Mouse (Mus musculus) stomach, embryonic 14.5 days (tissue): ENCODE measurements around the gene Dand5. TPM values are rescaled to one million over a fixed set of nuclear protein-coding genes. Genes with fewer than 3 reads are reported as not detected.
"Not testable (repeated sequence)": the region's sequence is repeated elsewhere in the genome, so short reads cannot be mapped to it uniquely, and the experiment has no call there.

Experiments used
- ATAC-seq: fragments of 200-750 bp; cut with Nextera tagmentation; 2 replicates; pipeline ENCODE4 v1.8.0; 2017; ENCODE audit warnings: low read depth, moderate TSS enrichment; ENCODE audit not compliant: insufficient number of reproducible peaks, insufficient read depth, low FRiP score
- H3K27ac ChIP-seq: fragments of 300-500 bp; sonication (generic); 2 replicates; pipeline ENCODE4 v1.5.1; 2014; ENCODE audit warnings: mild to moderate bottlenecking, low read length, moderate library complexity, mixed read lengths
- H3K27me3 ChIP-seq: fragments of 300-500 bp; sonication (generic); 2 replicates; pipeline ENCODE4 v1.6.1; 2014; ENCODE audit warnings: low read length, control low read depth, mixed read lengths; ENCODE audit not compliant: control insufficient read depth, insufficient read depth
- H3K36me3 ChIP-seq: fragments of 300-500 bp; sonication (generic); 2 replicates; pipeline ENCODE4 v1.6.1; 2014; ENCODE audit warnings: mild to moderate bottlenecking, control low read depth, low read length, moderate library complexity, mixed read lengths; ENCODE audit not compliant: control insufficient read depth, insufficient read depth
- H3K4me1 ChIP-seq: fragments of 300-500 bp; sonication (generic); 2 replicates; pipeline ENCODE4 v1.6.1; 2014; ENCODE audit warnings: low read length, control low read depth, mixed read lengths; ENCODE audit not compliant: control insufficient read depth, insufficient read depth
- H3K4me2 ChIP-seq: fragments of 300-500 bp; sonication (generic); replicated peaks from 2 replicates; pipeline ENCODE4 v1.6.1; 2014; ENCODE audit warnings: low read depth, low read length, control low read depth
- H3K4me3 ChIP-seq: fragments of 300-500 bp; sonication (generic); 2 replicates; pipeline ENCODE4 v1.5.1; 2014; ENCODE audit warnings: low read depth, low read length, control low read depth
- H3K9ac ChIP-seq: fragments of 300-500 bp; sonication (generic); replicated peaks from 2 replicates; pipeline ENCODE4 v1.6.1; 2014; ENCODE audit warnings: low read depth, mild to moderate bottlenecking, control low read depth, low read length, moderate library complexity, mixed read lengths
- H3K9me3 ChIP-seq: fragments of 300-500 bp; sonication (generic); 2 replicates; pipeline ENCODE4 v1.6.1; 2016; ENCODE audit warnings: low read depth, low read length, control low read depth; ENCODE audit not compliant: control insufficient read depth
- WGBS: fragments of 180-500 bp; shearing (Covaris S2); extraction: QIAGEN DNeasy Blood & Tissue Kit; methylation state at CpG from one replicate; pipeline ENCODE4 v1.1.7; 2014; 5-methylcytosine and 5-hydroxymethylcytosine counted together
- polyA plus RNA-seq: library from polyadenylated mRNA; unstranded; fragments of >200 nt; fragmentation: Nextera tagmentation; extraction: Ambion mirVana; gene quantifications from 2 replicates; pipeline ENCODE4 v1.2.1, GENCODE M21; 2014

The Dand5 gene
- polyA plus RNA-seq, 1 experiment from 2014 or later = 7.6 TPM

DNA sequence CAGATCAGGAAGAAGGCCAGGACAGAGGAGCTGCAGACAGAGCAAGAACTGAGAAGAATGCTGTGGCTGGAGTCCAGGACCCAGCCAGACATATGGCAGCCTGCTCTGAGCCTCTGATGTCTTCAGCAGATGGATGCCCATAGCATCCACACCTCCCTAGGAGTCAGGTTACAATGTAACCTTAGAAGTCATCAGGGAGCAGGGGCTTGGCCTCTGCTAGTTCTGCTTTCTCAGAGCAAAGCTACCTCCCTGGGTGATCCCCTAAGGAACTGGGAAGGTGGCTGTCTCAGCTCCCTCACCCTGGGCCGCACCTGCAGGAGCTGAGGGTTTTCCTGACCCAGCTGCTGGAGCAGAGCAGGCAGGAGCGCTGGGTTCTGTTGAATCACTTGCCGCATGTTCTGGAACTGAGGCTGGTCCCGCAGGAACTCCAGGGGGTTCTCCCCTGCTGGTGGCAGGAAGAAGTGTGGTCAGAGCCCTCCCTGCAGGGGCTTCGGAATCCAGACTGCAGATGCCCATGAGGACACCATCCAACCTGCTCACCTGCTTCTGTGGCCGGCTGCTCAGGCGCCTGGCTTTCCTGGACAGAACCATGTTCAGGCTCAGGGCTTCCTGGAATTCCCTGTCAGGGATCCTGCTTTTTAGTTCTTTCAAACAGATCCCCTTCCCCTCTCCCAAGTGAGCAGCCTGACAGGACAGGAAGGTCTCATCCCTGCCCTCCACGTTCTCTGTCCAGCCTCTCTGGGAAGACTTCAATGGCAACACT lies 14.7 kb upstream of the Dand5 start:
- Histone ChIP-seq H3K4me2 (no peak overlapping the region), H3K4me1 (peaks cover 29% of the 10 kb centered on the region), H3K36me3 (peaks cover 64% of the 10 kb centered on the region), H3K27me3 (no peaks in the 10 kb centered on the region), H3K4me3 (no peak overlapping the region), H3K9ac (no peak overlapping the region), H3K9me3 (no peaks in the 10 kb centered on the region), H3K27ac (no peak overlapping the region)
- 38% methylated on average over 8 of the region's 8 CpGs for WGBS
- no peak for ATAC-seq

DNA sequence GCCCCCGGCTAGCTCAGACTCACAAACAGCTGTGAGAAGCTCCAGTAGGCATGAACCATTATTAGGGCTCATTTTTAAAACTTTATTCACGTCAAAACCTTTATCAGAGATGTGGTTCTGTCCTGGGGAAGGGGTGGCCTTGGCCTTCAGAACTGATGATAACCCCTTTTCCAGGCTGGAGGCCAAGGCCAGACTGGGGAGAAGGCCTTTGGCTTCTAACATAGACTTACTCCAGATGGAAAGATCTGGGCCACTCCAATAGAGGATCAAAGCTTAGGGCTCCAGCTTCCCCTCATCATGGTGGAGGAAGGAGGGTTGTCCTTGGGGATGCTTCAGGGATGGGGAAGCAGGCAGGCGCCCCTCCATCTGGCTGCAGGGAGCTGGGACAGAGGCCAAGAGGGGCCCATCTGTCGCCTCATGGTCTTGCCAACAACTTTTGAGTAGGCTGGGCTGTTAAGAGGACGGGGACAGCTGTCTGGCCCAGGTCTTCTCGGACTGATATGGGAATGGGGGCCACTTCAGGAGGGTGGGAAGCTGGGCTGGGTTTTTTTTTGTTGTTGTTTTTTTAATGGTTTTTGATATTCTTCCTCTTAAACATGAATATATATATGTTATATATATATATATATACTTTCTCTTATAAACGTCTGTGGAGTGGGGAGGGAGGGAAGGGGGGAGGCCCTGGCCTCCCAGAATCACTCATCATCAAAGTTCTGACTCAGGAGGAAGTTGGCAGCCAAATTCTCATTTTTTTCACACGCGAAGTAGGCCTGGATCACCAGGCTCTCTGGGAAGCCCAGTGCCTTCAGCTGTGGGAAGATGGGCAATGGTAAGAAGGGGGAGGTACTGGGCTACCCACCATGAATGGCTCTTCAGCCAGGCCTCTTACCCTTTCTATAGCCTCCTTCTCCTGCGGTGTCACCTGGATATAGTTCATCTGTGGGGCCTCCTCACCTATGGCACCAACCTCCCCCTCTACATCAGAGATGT lies 12.5 kb upstream of the Dand5 start:
- Histone ChIP-seq H3K9ac (no peak overlapping the region), H3K36me3 (peaks cover 52% of the 10 kb centered on the region), H3K4me1 (peaks cover 29% of the 10 kb centered on the region), H3K27me3 (no peaks in the 10 kb centered on the region), H3K9me3 (no peaks in the 10 kb centered on the region), H3K4me2 (no peak overlapping the region), H3K4me3 (no peak overlapping the region), H3K27ac (no peak overlapping the region; the same call in 1 of the 2 replicates)
- ATAC-seq = no peak
- 67% methylated on average over 10 of the region's 10 CpGs for WGBS

DNA sequence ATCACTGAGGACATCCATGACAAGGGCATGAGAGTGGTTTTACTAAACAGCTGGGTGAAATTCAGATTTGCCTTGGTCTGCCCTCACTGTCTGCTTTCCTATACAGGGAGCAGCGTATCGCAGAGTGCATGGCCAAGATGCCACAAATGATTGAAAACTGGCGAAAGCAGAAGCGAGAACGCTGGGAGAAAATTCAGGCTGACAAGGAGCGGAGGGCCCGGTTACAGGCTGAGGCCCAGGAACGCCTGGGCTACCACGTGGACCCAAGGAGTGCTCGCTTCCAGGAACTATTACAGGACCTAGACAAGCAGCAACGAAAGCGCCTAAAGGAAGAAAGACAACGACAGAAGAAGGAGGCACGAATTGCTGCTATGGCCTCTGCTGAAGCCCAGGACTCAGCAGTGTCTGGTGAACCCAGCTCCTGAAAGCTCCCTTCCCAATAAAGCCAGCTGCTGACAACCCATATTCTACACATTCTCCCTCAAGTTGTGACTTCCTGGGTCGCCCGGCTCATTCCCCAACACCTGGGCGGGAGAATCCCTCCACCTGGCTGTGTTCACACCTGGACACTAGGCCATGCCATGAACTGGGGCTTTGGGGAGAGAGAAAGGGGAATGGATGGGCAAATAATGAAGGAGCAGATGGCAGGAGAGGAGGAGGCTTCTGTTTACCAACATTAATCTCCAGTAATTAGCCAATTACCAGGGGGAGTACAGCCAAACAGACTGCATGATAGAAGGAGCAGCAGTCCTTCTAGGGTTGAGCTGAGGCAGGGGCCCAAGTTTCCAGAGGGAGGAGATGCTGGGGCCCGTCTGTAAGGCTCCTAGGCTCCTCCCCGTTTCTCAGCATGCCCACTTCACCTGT lies 11.6 kb upstream of the Dand5 start:
- H3K36me3 ChIP-seq = peaks cover 52% of the 10 kb centered on the region
- no peak overlapping the region for H3K9ac ChIP-seq
- H3K27ac ChIP-seq = no peak overlapping the region
- H3K4me1 ChIP-seq = peaks cover 23% of the 10 kb centered on the region
- H3K4me2 ChIP-seq = no peak overlapping the region
- 87% methylated on average over 19 of the region's 19 CpGs for WGBS
- ATAC-seq = no peak
- H3K9me3 ChIP-seq = no peaks in the 10 kb centered on the region
- H3K4me3 ChIP-seq = no peak overlapping the region
- no peaks in the 10 kb centered on the region for H3K27me3 ChIP-seq

DNA sequence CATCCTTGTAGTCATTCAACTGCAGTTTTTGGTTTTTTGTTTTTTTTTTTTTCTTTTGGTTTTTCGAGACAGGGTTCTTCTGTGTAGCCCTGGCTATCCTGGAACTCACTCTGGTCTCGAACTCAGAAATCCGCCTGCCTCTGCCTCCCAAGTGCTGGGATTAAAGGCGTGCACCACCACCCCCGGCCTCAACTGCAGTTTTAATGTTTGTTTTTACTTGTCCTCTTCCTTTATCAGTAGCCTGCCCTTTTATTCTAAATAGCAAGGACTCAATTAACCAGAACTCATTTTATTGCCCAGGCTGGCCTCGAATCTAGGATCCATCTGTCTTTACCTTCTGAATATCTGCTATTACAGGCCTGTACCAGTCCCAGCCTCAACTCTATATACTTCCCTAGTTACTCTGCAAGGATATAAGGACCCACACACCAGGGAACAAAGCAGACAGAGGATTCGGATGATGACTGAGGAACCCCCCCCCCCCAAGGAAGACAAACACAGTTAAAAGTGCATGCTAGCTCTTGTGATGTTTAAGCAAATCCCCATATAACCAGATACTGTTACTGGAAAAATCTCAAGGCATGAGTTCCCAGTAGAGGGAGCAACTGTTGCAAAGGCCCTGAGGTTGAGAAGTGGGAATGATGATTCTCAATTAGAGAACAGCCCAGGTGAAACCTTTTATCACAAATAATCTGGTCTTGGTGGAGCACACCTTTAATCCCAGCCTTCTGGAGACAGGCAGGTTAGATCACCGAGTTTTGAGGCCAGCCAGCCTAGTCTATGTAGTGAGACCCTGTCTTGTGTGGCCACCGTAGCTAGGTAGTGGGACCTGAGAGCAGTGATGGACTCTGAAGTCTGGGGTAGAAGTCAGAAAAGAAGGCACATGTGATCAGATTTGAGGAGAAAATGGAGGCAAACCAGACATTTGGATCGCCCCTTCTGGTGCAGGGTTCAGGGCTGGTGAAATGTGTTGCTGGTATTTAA lies 10.4 kb upstream of the Dand5 start:
- Histone ChIP-seq H3K4me2 (peak overlapping the region; percentile 51), H3K9me3 (no peaks in the 10 kb centered on the region), H3K4me1 (peaks cover 21% of the 10 kb centered on the region), H3K36me3 (peaks cover 43% of the 10 kb centered on the region), H3K9ac (peak overlapping the region; percentile 92), H3K27ac (peak overlapping the region; percentile 93), H3K4me3 (peak overlapping the region; percentile 99), H3K27me3 (no peaks in the 10 kb centered on the region)
- no peak for ATAC-seq
- WGBS = 55% methylated on average over 10 of the region's 10 CpGs

DNA sequence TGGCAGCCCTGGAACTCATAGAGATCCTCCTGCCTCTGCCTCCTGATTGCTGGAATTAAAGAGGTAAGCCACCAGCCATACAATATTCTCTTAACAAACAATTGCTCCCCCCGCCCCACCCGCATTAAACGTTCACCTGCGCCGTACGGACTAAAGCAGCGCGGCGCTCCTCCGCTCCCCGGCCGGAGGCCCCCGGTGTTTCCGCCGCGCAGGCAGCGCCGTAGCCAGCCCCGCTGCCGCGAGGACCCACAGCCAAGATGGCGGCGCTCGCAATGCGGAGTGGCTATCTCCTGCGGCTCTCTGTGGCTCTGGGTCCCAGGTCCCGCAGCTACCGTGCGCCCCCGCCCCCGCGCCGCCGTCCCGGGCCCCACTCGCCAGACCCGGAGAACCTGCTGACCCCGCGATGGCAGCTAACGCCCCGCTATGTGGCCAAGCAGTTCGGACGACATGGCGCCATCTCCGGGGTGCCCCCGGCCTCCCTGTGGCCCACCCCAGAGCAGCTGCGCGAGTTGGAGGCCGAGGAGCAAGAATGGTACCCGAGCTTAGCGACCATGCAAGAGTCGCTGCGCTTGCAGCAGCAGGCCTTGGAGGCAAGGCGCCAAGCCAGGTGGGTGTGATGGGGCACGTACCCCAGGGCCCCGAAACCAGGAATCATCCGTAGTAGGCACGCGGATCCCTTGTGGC lies 9.6 kb upstream of the Dand5 start:
- H3K4me3 ChIP-seq = peak overlapping the region; percentile 99

DNA sequence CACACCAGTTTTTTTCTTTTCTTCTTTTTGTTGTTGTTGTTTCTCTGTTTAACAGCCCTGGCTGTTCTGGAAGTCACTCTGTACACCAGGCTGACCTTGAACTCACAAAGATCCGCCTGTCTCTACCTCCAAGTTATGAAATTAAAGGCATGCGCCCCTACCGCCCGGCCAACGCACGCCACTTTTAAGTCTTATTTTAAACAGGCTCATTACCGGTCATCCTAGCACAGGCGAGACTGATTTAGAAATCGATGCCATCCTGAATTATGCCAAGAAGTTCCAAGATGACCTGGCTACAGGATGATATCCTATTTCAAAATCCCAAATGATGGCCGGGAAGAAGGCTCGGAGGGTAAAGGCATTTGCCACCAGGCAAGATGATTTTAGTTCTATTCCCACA lies 8.9 kb upstream of the Dand5 start, which contains the start of gene Gadd45gip1:
TSS of gene Gadd45gip1 (plus strand) at position 33 of the 400 bp plus-strand sequence.
- peaks cover 27% of the 10 kb centered on the region for H3K36me3 ChIP-seq
- WGBS = 73% methylated on average over 11 of the region's 11 CpGs
- no peak for ATAC-seq
- peak within 1 kb of the TSS; percentile 51 for H3K4me2 ChIP-seq
- peaks cover 21% of the 10 kb centered on the region for H3K4me1 ChIP-seq
- no peaks in the 10 kb centered on the region for H3K27me3 ChIP-seq
- H3K9me3 ChIP-seq = no peaks in the 10 kb centered on the region
- peak within 1 kb of the TSS; percentile 99 for H3K4me3 ChIP-seq
- H3K27ac ChIP-seq = peak within 1 kb of the TSS; percentile 93
- peak within 1 kb of the TSS; percentile 92 for H3K9ac ChIP-seq

More for the DNA sequence above, 9.6 kb upstream of the Dand5 start:
- Histone ChIP-seq H3K9ac (peak overlapping the region; percentile 92), H3K9me3 (no peaks in the 10 kb centered on the region), H3K27ac (peak overlapping the region; percentile 93), H3K36me3 (peaks cover 34% of the 10 kb centered on the region), H3K27me3 (no peaks in the 10 kb centered on the region), H3K4me2 (peak overlapping the region; percentile 51), H3K4me1 (peaks cover 21% of the 10 kb centered on the region)
- WGBS = 1% methylated on average over 59 of the region's 59 CpGs
- ATAC-seq = peak; percentile 66

DNA sequence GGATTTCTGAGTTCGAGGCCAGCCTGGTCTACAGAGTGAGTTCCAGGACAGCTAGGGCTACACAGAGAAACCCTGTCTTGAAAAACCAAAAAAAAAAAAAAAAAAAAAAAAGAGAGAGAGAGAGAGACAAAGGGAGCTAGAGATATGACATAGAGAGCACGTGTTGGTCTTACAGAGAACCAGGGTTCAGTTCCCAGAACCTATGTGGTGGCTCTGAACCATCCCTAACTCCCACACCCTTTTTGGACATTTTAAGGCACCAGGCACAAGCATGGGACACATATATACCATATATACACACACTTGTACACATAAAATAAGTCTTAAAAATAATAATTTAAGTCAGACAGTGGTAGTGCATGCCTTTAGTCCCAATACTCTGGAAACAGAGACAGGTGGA lies 3.9 kb upstream of the Dand5 start:
- not testable (repeated sequence) for H3K27me3 ChIP-seq, H3K9me3 ChIP-seq, H3K4me3 ChIP-seq, H3K4me2 ChIP-seq, H3K4me1 ChIP-seq, ATAC-seq, H3K9ac ChIP-seq, H3K36me3 ChIP-seq, H3K27ac ChIP-seq
- 92% methylated on average over 2 of the region's 2 CpGs for WGBS
